Mouse (Mus musculus): ENCODE data around the gene Tex50.
A peak's percentile ranks its signal among the peaks of the same experiment; 100 is the strongest.
"Not testable (repeated sequence)": the region's sequence is repeated elsewhere in the genome, so short reads cannot be mapped to it uniquely, and the experiment has no call there.

Tex50 gene

GRCm38 (mm10) chr1:161159214-161159613, at the start of gene Tex50:
Gene Tex50, minus strand, starts transcription at chr1:161159314.
- no peak for DNase-seq

DNA sequence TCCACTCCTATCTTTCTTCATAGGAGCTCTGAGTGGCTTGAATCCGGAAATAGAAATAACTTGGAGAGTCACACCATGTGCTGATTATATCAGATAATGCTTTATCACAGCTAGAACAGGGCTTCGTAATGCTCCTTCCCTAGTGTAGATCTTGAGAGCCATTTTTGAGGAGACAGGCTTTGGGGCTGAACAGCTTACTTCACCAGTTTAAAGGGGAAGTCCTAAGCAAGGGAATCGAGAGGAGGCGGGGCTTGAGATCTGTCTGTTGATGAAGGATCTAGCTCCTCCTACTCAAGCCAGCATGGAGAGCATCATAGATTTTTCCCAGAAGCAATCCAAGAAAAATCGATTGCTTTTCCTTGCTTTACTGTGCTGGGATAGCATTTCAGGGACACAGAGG, 40.7 kb upstream of the Tex50 start:
- DNase-seq = no peak

GRCm38 (mm10) chr1:161196364-161196763, 37.2 kb upstream of the Tex50 start:
- DNase-seq = not testable (repeated sequence)

GRCm38 (mm10) chr1:161195541-161196351, 36.6 kb upstream of the Tex50 start:
- peak; percentile 80 for DNase-seq

GRCm38 (mm10) chr1:161190253-161190910, 31.3 kb upstream of the Tex50 start:
- DNase-seq = no peak

DNA sequence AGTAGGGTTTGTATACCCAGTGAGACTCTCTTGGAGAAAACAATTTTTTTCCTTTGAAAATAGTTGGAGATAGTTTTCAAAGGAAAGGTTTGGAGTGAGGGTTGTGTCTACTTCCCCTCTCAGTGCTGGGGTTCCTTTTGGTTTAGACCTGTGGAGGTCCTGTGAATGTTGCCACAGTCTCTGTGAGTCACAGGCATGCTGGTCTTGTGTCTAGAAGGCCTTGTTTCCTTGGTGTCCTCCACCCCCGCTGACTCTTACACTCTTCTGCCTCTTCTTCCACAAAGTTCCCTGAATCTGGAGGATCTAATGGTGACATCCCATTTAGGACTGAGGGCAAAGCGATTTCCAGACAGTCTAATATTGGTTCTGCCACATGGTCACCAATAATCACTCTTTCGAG, 26.3 kb upstream of the Tex50 start:
- no peak for DNase-seq

GRCm38 (mm10) chr1:161183677-161184076, 24.6 kb upstream of the Tex50 start:
- DNase-seq = no peak

DNA sequence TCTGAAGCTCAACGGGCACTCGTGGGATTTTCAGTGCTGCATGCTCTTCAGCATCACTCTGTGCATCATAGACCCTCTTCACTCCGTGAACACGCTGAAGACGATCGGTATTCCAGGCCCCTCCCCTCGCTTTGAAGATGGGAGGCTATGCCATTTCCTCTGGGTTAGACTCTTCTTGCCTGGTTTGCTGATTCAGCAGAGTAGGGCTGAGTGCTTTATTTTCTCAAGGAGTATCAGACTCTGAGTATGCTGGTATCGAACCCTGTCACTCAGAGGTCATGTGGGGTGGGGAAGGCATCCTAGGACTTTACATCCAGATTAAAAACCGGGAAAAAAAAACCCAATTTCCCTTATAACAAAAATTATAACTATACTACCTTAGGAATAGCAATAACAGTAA, 23.3 kb upstream of the Tex50 start:
- no peak for DNase-seq

- DNase-seq = peak; percentile 47
Measured at GRCm38 (mm10) chr1:161180674-161181073, 21.6 kb upstream of the Tex50 start.

- DNase-seq = peak; percentile 74
Measured at GRCm38 (mm10) chr1:161170651-161171050, 11.5 kb upstream of the Tex50 start.

DNA sequence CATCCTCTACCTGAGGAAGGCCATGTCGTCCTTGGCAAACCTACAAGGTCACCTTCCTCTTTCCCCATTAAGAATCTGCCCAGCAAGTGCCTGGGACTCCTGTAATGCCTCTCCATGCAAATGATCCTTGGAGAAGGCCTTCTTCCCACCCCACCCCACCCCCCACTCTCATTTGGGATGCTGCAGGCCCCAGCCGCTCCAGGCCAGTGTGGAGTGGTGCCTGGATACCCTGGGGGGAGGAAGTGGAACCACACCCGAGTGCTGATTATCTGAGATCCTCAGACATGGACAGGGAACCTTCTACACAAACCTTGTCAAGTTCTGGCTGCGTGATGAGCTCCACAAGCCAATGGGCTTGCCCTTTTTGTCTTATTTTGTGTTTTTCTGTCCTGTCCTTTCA, 1.2 kb upstream of the Tex50 start:
- DNase-seq = no peak

DNA sequence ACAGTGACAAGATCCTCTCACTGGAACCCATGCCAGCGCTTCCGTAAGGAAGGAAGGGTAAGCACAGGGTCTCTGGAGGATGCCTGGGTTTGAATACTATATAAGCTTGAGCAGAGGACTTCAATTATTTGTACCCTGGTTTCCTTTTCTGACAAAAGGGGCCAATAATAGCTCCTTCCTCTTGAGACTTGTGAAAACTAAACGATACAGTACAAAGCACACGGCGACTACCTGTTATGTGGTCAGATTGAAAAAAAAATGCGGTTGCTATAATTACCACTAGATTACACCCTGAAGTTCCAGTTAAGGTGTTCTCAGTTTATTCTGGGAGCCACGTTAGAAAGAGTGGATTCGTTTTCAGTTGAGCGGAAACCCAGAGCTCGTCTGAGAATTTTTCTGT, 2.6 kb downstream of the Tex50 start:
- no peak for DNase-seq

- DNase-seq = no peak
Measured at GRCm38 (mm10) chr1:161151098-161151497, 8.0 kb downstream of the Tex50 start.

DNA sequence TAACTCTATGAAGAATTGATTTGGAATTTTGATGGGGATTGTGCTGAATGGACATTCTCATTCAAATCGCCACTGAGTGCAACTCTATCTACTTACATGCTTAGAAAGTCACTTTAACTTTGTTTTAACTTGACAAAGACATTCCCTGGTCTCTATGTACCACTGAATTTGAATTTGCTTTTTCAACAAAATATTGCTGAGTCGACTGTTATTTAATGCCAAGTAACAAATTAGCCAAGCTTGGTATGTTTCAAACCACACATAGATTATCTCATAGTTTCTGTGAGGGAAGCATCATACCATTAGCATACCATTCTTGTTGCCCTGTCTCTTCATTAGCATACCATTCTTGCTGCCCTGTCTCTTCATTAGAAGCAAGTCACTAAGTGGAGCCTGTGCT, 11.2 kb downstream of the Tex50 start:
- no peak for DNase-seq

DNA sequence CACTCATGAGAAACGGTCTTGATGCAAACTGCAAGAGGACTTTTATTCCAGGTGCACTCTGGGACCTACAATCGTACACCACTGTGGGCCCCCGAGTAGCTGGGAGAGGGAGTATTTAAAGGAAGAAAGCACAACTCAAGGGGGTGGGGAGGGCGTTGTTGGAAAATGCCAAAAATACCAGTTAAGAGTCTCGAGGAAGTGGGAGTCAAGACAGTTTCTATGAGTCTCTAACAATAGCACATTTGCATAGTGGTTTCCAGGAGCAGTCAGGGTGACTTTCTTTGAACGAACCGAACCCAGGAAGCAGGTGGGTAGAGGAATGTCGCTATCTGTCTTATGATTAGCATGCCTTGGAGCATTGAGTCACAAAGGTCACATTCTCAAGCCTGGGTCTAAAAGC, 13.5 kb downstream of the Tex50 start:
- not testable (repeated sequence) for DNase-seq

- DNase-seq = no peak
Measured at GRCm38 (mm10) chr1:161143216-161143615, 15.9 kb downstream of the Tex50 start.

DNA sequence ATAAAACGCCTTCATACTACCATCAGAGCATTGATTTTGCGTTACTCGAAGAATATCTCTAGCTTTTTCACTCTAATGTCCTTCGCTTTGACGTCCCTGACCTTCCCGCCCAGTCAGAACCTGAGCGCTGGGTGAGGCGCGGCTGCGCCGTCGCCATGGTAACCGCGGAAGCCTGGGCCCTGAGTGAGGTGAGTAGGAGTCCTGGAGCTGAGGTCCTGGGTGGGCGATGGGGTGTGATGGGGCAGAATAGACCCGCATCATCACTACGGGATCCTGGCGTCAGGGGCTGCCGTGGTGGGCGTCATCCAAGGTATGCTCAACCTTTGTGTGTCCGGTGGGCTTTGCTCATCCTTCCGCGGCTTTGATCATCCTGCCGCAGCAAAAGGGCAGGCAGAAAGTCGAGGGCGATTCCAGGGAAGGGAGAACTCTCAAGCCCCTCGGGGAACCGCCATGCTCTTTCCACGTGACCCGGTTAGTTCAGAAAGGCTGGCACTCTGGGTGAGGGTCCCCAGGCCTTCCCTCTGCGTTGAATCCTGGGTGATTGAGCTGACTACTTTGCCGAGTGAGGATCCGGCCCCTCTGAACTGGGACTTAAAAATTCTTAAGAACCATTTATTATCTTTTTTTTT, 16.5 kb downstream of the Tex50 start, which contains the start of gene Ankrd45:
TSS of gene Ankrd45 (plus strand) at position 161 of the 629 bp plus-strand sequence.
- peak; percentile 51 for DNase-seq

DNA sequence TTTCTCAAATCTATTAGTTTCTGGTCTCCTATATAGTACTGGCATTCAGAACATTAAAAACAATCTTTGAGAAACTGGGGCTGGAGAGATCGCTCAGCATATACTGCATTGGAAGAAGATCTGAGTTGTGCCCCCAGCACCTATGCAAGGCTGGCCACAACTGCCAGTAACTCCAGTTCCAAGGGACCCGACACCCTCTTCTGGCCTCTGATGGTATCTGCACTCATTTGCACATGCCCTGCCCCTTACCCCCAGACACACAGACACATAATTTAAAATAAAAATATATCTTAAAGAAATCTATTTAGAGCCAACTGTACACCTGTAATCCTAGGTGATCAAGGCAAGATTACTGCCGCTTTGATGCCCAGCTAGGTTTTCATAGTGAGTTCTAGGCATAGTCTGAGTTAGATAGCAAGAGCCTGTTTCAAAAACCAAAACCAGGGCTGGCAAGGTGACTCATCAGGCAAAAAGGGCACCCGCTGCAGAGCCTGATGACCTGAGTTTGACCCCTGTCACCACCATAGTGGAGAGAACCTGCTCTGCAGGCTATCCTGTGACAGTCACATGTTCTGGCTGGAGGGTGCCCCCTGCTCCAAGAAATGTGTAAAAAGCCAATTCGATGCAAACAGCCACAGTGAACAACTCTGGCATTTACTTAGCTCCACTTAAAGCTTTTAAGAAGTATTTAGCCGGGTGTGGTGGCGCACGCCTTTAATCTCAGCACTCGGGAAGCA, 18.9 kb downstream of the Tex50 start:
- DNase-seq = no peak

- no peak for DNase-seq
Measured at GRCm38 (mm10) chr1:161139496-161139895, 19.6 kb downstream of the Tex50 start.

GRCm38 (mm10) chr1:161130726-161131664, 28.1 kb downstream of the Tex50 start, which contains the start of gene Klhl20:
Gene Klhl20, minus strand, starts transcription at chr1:161131511.
- peak; percentile 94 for DNase-seq

DNA sequence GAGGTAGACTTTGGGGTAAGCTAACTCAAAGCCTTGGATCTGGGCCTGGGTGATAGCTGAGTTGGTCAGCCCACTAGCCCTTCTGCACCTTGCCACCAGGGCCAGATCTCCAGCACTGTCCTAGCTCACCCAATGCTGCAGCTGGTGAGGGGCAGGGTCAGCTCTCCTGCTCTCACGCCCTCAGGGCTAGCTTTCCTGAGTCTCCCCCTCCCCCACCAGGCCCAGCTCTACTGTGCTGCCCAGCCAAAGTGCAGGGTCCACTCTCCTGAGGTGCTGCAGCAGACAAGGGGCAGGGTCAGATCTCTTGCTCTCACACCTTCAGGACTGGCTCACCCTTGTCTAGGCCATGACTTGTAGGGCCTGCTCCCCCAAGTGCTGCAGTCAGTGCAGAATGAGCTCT, 32.7 kb downstream of the Tex50 start:
- DNase-seq = no peak

Data from right cerebral cortex, postnatal 4 days (tissue).